Mouse (Mus musculus) embryonic facial prominence, embryonic 15.5 days (tissue): ENCODE data around the gene Majin. TPM values are rescaled to one million over a fixed set of nuclear protein-coding genes. Genes with fewer than 3 reads are reported as not detected.

Source experiments
- ATAC-seq: fragments of 200-750 bp; cut with Nextera tagmentation; 2 replicates; pipeline ENCODE4 v1.8.0; 2017; ENCODE audit warnings: low read depth, moderate TSS enrichment; ENCODE audit not compliant: insufficient number of reproducible peaks, low FRiP score, low TSS enrichment
- H3K27ac ChIP-seq: fragments of 300-500 bp; sonication (generic); replicated peaks from 2 replicates; pipeline ENCODE4 v1.5.1; 2015; ENCODE audit warnings: mild to moderate bottlenecking, inconsistent platforms
- H3K27me3 ChIP-seq: fragments of 300-500 bp; sonication (generic); 2 replicates; pipeline ENCODE4 v1.6.1; 2015; ENCODE audit warnings: inconsistent platforms
- H3K36me3 ChIP-seq: fragments of 300-500 bp; sonication (generic); 2 replicates; pipeline ENCODE4 v1.6.1; 2015; ENCODE audit warnings: mild to moderate bottlenecking, inconsistent platforms
- H3K4me1 ChIP-seq: fragments of 300-500 bp; sonication (generic); 2 replicates; pipeline ENCODE4 v1.6.1; 2015; ENCODE audit warnings: inconsistent platforms
- H3K4me2 ChIP-seq: fragments of 300-500 bp; sonication (generic); replicated peaks from 2 replicates; pipeline ENCODE4 v1.6.1; 2015; ENCODE audit warnings: mild to moderate bottlenecking, inconsistent platforms
- H3K4me3 ChIP-seq: fragments of 300-500 bp; sonication (generic); replicated peaks from 2 replicates; pipeline ENCODE4 v1.5.1; 2015; ENCODE audit warnings: mild to moderate bottlenecking, inconsistent platforms
- H3K9ac ChIP-seq: fragments of 300-500 bp; sonication (generic); 2 replicates; pipeline ENCODE4 v1.6.1; 2015; ENCODE audit warnings: inconsistent platforms
- H3K9me3 ChIP-seq: fragments of 300-500 bp; sonication (generic); replicated peaks from 2 replicates; pipeline ENCODE4 v1.6.1; 2016; ENCODE audit warnings: inconsistent platforms
- WGBS: fragments of 180-500 bp; shearing (Covaris S2); methylation state at CpG from one replicate; pipeline ENCODE4 v1.1.7; 2015; 5-methylcytosine and 5-hydroxymethylcytosine counted together
- polyA plus RNA-seq: library from polyadenylated mRNA; unstranded; fragments of >200 nt; fragmentation: Nextera tagmentation; extraction: Ambion mirVana; gene quantifications from 2 replicates; pipeline ENCODE4 v1.2.1, GENCODE M21; 2015

The Majin gene
- polyA plus RNA-seq, 1 experiment from 2014 or later = 0.13 TPM

- H3K4me1 ChIP-seq = peaks cover 4% of the 10 kb centered on the region
- H3K9ac ChIP-seq = no peak overlapping the region
- no peak overlapping the region for H3K27ac ChIP-seq
- H3K4me2 ChIP-seq = no peak overlapping the region
- peaks cover 27% of the 10 kb centered on the region for H3K36me3 ChIP-seq
- ATAC-seq = no peak
- H3K9me3 ChIP-seq = no peaks in the 10 kb centered on the region
- no peak overlapping the region for H3K4me3 ChIP-seq
- 68% methylated on average over 9 of the region's 9 CpGs for WGBS
- H3K27me3 ChIP-seq = no peaks in the 10 kb centered on the region
Measured at GRCm38 (mm10) chr19:6264200-6264599, 80.0 kb downstream of the Majin start.

- 80% methylated on average over 8 of the region's 8 CpGs for WGBS
- Histone ChIP-seq H3K4me3 (no peak overlapping the region), H3K4me2 (no peak overlapping the region), H3K9ac (no peak overlapping the region), H3K9me3 (no peaks in the 10 kb centered on the region), H3K27ac (no peak overlapping the region), H3K27me3 (no peaks in the 10 kb centered on the region), H3K36me3 (peaks cover 23% of the 10 kb centered on the region), H3K4me1 (peaks cover 4% of the 10 kb centered on the region)
- no peak for ATAC-seq
Measured at GRCm38 (mm10) chr19:6264945-6265344, 80.8 kb downstream of the Majin start.

GRCm38 (mm10) chr19:6265727-6266182 is 81.6 kb downstream of the Majin start:
- Histone ChIP-seq H3K4me1 (peaks cover 4% of the 10 kb centered on the region), H3K27ac (no peak overlapping the region), H3K9me3 (no peaks in the 10 kb centered on the region), H3K36me3 (peaks cover 15% of the 10 kb centered on the region), H3K4me2 (no peak overlapping the region), H3K27me3 (no peaks in the 10 kb centered on the region), H3K9ac (no peak overlapping the region), H3K4me3 (no peak overlapping the region)
- ATAC-seq = no peak
- WGBS = 66% methylated on average over 6 of the region's 6 CpGs

- no peak overlapping the region for H3K9ac ChIP-seq
- no peaks in the 10 kb centered on the region for H3K36me3 ChIP-seq
- H3K27me3 ChIP-seq = no peaks in the 10 kb centered on the region; the same call in 1 of the 2 replicates
- no peak overlapping the region for H3K4me2 ChIP-seq
- ATAC-seq = no peak
- H3K4me3 ChIP-seq = no peak overlapping the region
- WGBS = 68% methylated on average over 11 of the region's 11 CpGs
- peaks cover 8% of the 10 kb centered on the region for H3K4me1 ChIP-seq
- no peaks in the 10 kb centered on the region for H3K9me3 ChIP-seq
- no peak overlapping the region for H3K27ac ChIP-seq
Measured at GRCm38 (mm10) chr19:6267306-6268169, 83.3 kb downstream of the Majin start.

GRCm38 (mm10) chr19:6268170-6268528 is 84.0 kb downstream of the Majin start:
- H3K9ac ChIP-seq = no peak overlapping the region
- ATAC-seq = peak; percentile 52; the same call in 1 of the 2 replicates

GRCm38 (mm10) chr19:6268670-6269132 is 84.5 kb downstream of the Majin start:
- Histone ChIP-seq H3K4me3 (no peak overlapping the region), H3K4me1 (peaks cover 8% of the 10 kb centered on the region), H3K4me2 (no peak overlapping the region), H3K9ac (no peak overlapping the region), H3K27me3 (no peaks in the 10 kb centered on the region; the same call in 1 of the 2 replicates), H3K9me3 (no peaks in the 10 kb centered on the region), H3K27ac (no peak overlapping the region), H3K36me3 (no peaks in the 10 kb centered on the region)
- no peak for ATAC-seq
- 72% methylated on average over 7 of the region's 7 CpGs for WGBS

More at GRCm38 (mm10) chr19:6268170-6268528, 84.0 kb downstream of the Majin start:
- Histone ChIP-seq H3K27me3 (no peaks in the 10 kb centered on the region; the same call in 1 of the 2 replicates), H3K4me2 (no peak overlapping the region), H3K4me3 (no peak overlapping the region), H3K9me3 (no peaks in the 10 kb centered on the region), H3K4me1 (peaks cover 8% of the 10 kb centered on the region), H3K36me3 (no peaks in the 10 kb centered on the region), H3K27ac (no peak overlapping the region)
- 12% methylated on average over 8 of the region's 8 CpGs for WGBS

GRCm38 (mm10) chr19:6269798-6270475 is 85.7 kb downstream of the Majin start:
- no peaks in the 10 kb centered on the region for H3K9me3 ChIP-seq
- 87% methylated on average over 8 of the region's 8 CpGs for WGBS
- ATAC-seq = no peak
- no peak overlapping the region for H3K27ac ChIP-seq
- no peaks in the 10 kb centered on the region for H3K36me3 ChIP-seq
- peaks cover 8% of the 10 kb centered on the region for H3K4me1 ChIP-seq
- no peak overlapping the region for H3K4me2 ChIP-seq
- no peak overlapping the region for H3K4me3 ChIP-seq
- no peaks in the 10 kb centered on the region; the same call in 1 of the 2 replicates for H3K27me3 ChIP-seq
- no peak overlapping the region for H3K9ac ChIP-seq

- no peak overlapping the region for H3K4me3 ChIP-seq
- no peaks in the 10 kb centered on the region for H3K9me3 ChIP-seq
- no peaks in the 10 kb centered on the region; the same call in 1 of the 2 replicates for H3K27me3 ChIP-seq
- no peak overlapping the region for H3K27ac ChIP-seq
- 58% methylated on average over 9 of the region's 9 CpGs for WGBS
- no peaks in the 10 kb centered on the region for H3K36me3 ChIP-seq
- ATAC-seq = no peak
- H3K4me2 ChIP-seq = no peak overlapping the region
- H3K4me1 ChIP-seq = peaks cover 14% of the 10 kb centered on the region
- H3K9ac ChIP-seq = no peak overlapping the region
Measured at GRCm38 (mm10) chr19:6270661-6271060, 86.5 kb downstream of the Majin start.

GRCm38 (mm10) chr19:6271206-6271605 is 87.0 kb downstream of the Majin start:
- Histone ChIP-seq H3K27ac (no peak overlapping the region), H3K9ac (no peak overlapping the region), H3K4me1 (peaks cover 19% of the 10 kb centered on the region), H3K9me3 (no peaks in the 10 kb centered on the region), H3K4me2 (no peak overlapping the region), H3K27me3 (no peaks in the 10 kb centered on the region; the same call in 1 of the 2 replicates), H3K36me3 (no peaks in the 10 kb centered on the region), H3K4me3 (no peak overlapping the region)
- ATAC-seq = no peak
- 34% methylated on average over 8 of the region's 8 CpGs for WGBS

- WGBS = 58% methylated on average over 7 of the region's 7 CpGs
- H3K9ac ChIP-seq = no peak overlapping the region
Measured at GRCm38 (mm10) chr19:6272053-6272452, 87.9 kb downstream of the Majin start.

GRCm38 (mm10) chr19:6272738-6273137 is 88.5 kb downstream of the Majin start:
- H3K4me3 ChIP-seq = no peak overlapping the region
- no peaks in the 10 kb centered on the region for H3K36me3 ChIP-seq
- no peaks in the 10 kb centered on the region for H3K9me3 ChIP-seq
- H3K4me2 ChIP-seq = no peak overlapping the region
- H3K9ac ChIP-seq = no peak overlapping the region
- no peak for ATAC-seq
- no peaks in the 10 kb centered on the region; the same call in 1 of the 2 replicates for H3K27me3 ChIP-seq
- H3K4me1 ChIP-seq = peaks cover 22% of the 10 kb centered on the region
- 76% methylated on average over 4 of the region's 4 CpGs for WGBS
- no peak overlapping the region for H3K27ac ChIP-seq

More at GRCm38 (mm10) chr19:6272053-6272452, 87.9 kb downstream of the Majin start:
- H3K9me3 ChIP-seq = no peaks in the 10 kb centered on the region
- H3K36me3 ChIP-seq = no peaks in the 10 kb centered on the region
- no peak overlapping the region for H3K4me2 ChIP-seq
- H3K4me3 ChIP-seq = no peak overlapping the region
- H3K27me3 ChIP-seq = no peaks in the 10 kb centered on the region; the same call in 1 of the 2 replicates
- peaks cover 19% of the 10 kb centered on the region for H3K4me1 ChIP-seq
- no peak for ATAC-seq
- no peak overlapping the region for H3K27ac ChIP-seq
